Mouse (Mus musculus) cerebellum, postnatal 36 days (tissue): Measurements from ENCODE around the gene Ahcyl2.
"Not testable (repeated sequence)": the region's sequence is repeated elsewhere in the genome, so short reads cannot be mapped to it uniquely, and the experiment has no call there.

Experiments
- DNase-seq, 2 experiments: peaks; one replicate each; pipeline ENCODE4 v3.0.0; 2021 to 2022; ENCODE audit warnings: mixed read lengths in 2 of 2

Ahcyl2 gene

GRCm38 (mm10) chr6:29816371-29816770 lies 48.6 kb downstream of the Ahcyl2 start:
- not testable (repeated sequence) for DNase-seq

GRCm38 (mm10) chr6:29819309-29819708 lies 51.5 kb downstream of the Ahcyl2 start:
- DNase-seq = peak; percentile 15 to 36

- DNase-seq = no peak
Observed at GRCm38 (mm10) chr6:29820314-29820713, 52.5 kb downstream of the Ahcyl2 start.

GRCm38 (mm10) chr6:29820926-29821325 lies 53.1 kb downstream of the Ahcyl2 start:
- DNase-seq = no peak

- DNase-seq = no peak
Observed at GRCm38 (mm10) chr6:29821770-29822169, 54.0 kb downstream of the Ahcyl2 start.

- no peak for DNase-seq
Observed at GRCm38 (mm10) chr6:29825302-29825701, 57.5 kb downstream of the Ahcyl2 start.

GRCm38 (mm10) chr6:29827291-29828242 lies 59.8 kb downstream of the Ahcyl2 start:
- DNase-seq = no peak

- DNase-seq = no peak
Observed at GRCm38 (mm10) chr6:29828574-29829234, 60.9 kb downstream of the Ahcyl2 start.

- DNase-seq = no peak
Observed at GRCm38 (mm10) chr6:29832356-29832755, 64.5 kb downstream of the Ahcyl2 start.

- no peak for DNase-seq
Observed at GRCm38 (mm10) chr6:29833117-29833516, 65.3 kb downstream of the Ahcyl2 start.

GRCm38 (mm10) chr6:29833568-29834255 lies 65.9 kb downstream of the Ahcyl2 start:
- DNase-seq = peak in 1 of 2 experiments; percentile 32

- no peak for DNase-seq
Observed at GRCm38 (mm10) chr6:29835543-29836177, 67.8 kb downstream of the Ahcyl2 start.

GRCm38 (mm10) chr6:29837579-29837978 lies 69.8 kb downstream of the Ahcyl2 start:
- DNase-seq = no peak

- no peak for DNase-seq
Observed at GRCm38 (mm10) chr6:29838531-29838930, 70.7 kb downstream of the Ahcyl2 start.

- DNase-seq = no peak
Observed at GRCm38 (mm10) chr6:29840008-29840407, 72.2 kb downstream of the Ahcyl2 start.

GRCm38 (mm10) chr6:29841461-29841860 lies 73.7 kb downstream of the Ahcyl2 start:
- DNase-seq = no peak

- DNase-seq = no peak
Observed at GRCm38 (mm10) chr6:29847643-29848166, 79.9 kb downstream of the Ahcyl2 start.

GRCm38 (mm10) chr6:29848808-29849207 lies 81.0 kb downstream of the Ahcyl2 start:
- no peak for DNase-seq

- DNase-seq = no peak
Observed at GRCm38 (mm10) chr6:29850096-29850495, 82.3 kb downstream of the Ahcyl2 start.

- no peak for DNase-seq
Observed at GRCm38 (mm10) chr6:29850747-29851146, 82.9 kb downstream of the Ahcyl2 start.

- DNase-seq = no peak
Observed at GRCm38 (mm10) chr6:29851873-29852272, 84.1 kb downstream of the Ahcyl2 start.

GRCm38 (mm10) chr6:29853213-29853899 lies 85.5 kb downstream of the Ahcyl2 start:
- DNase-seq = peak; percentile 73 to 79
